Mouse (Mus musculus): ENCODE results near the gene Hnrnpul1. TPM values are rescaled to one million over a fixed set of nuclear protein-coding genes. Genes with fewer than 3 reads are reported as not detected.

Gene Hnrnpul1
- total RNA-seq, 2 experiments from 2014 or later, result 98.4 to 105 TPM

DNA sequence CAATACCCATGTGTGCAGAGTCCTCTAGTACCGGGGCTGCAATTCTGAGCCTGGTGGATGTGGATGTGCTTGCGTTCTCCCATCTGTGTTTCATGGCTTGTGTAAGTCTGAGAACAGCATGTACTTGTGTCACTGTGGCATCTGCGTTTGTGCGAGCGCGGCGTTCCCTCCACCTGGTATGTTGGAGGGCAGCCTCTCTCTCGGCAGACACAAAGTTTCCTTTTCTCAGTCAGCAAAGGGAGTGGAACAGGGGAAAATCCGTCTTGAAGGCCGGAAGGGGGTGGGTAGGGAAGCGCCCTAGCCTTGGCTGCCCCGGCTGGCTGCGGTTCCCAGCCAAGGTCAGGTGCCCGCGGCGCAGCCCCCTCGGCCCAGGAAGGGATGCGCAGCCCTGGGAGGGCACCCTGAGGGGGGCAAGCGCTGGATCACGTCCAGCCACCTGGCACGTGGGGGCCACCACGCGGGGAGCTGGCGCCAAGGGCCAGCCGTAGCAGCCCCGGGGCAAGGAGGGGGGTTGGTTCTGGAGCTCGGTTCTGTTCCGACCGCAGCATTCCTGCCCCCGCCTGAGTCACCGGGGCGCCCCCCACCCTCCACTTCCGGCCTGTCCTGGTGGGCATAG is 26.9 kb upstream of the Hnrnpul1 start:
- intact Hi-C loops (cut with DNase I), result no loop called here
- peak; percentile 47 to 49 for DNase-seq (ENCODE audit: low spot score in 2 of 2)

- DNase-seq (ENCODE audit: low spot score in 2 of 2), result no peak
- intact Hi-C loops (cut with DNase I), result no loop called here
These were observed 26.2 kb upstream of the Hnrnpul1 start for GRCm38 (mm10) chr7:25780753-25781152.

DNA sequence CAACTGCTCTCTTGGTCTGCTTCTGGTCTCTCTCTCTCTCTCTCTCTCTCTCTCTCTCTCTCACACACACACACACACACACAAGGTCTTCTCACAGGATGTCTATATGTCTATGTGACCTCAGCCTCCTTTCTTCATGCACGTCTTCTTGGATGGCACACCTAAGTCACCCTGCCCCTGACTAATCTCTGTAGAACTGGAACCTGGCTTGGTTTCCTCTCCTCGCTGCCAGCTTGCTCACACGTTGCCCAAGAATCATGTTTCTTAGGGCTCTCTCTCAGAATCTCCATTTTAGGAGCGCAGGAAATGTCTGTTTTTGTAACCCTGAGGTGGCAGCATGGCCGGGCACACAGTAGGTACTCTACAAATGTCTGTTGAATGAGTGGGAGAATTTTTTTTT is 25.5 kb upstream of the Hnrnpul1 start:
- DNase-seq (ENCODE audit: low spot score in 2 of 2), result no peak
- intact Hi-C loops (cut with DNase I), result no loop called here

DNA sequence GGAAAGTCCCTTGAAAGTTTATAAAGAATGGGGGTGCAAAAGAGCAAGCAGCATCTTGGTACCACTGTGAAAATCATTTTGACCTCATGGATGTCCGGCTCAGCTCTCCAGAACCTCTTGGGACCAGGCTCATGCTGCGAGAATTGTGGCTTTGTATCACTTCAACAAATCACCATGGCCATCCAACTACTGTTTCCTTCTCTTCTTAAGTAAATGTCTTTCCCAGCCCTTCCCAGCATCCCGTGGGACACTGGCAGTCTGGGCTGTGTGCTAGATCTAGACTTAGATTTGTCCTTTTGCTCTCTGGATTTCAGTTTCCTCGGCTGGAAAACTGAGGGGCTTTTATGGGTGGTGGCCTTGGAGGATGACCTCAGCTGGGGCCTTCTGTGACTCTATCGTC is 13.7 kb upstream of the Hnrnpul1 start:
- no peak for DNase-seq (ENCODE audit: low spot score in 2 of 2)
- intact Hi-C loops (cut with DNase I), result no loop called here

- intact Hi-C loops (cut with DNase I), result no loop called here
- DNase-seq (ENCODE audit: low spot score in 2 of 2), result no peak
These were observed 11.6 kb upstream of the Hnrnpul1 start for GRCm38 (mm10) chr7:25766108-25766507.

DNA sequence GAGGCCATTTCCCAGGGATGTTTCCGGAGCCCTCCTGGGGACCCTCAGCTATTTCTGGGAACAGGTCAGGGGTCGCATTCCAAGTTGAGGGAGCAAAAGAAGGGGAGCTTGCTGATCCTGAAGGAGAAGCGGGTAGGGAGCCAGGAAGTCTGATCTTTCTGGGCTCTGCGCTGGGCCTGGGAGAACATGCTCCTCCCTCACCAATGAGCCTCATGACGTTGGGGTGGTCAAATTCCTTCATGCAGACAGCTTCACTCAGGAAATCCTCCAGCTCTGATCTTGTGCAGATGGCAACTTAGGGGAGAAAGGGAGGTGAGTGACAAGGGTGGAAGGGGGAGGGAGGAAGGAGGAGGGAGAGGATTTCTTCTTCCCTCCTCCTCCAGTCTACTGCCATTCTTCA is 9.7 kb upstream of the Hnrnpul1 start:
- no peak for DNase-seq (ENCODE audit: low spot score in 2 of 2)
- intact Hi-C loops (cut with DNase I), result no loop called here

- intact Hi-C loops (cut with DNase I), result no loop called here
- no peak for DNase-seq (ENCODE audit: low spot score in 2 of 2)
These were observed 9.1 kb upstream of the Hnrnpul1 start for GRCm38 (mm10) chr7:25763678-25764077.

GRCm38 (mm10) chr7:25761354-25761753 is 6.8 kb upstream of the Hnrnpul1 start:
- intact Hi-C loops (cut with DNase I), result no loop called here
- no peak for DNase-seq (ENCODE audit: low spot score in 2 of 2)

DNA sequence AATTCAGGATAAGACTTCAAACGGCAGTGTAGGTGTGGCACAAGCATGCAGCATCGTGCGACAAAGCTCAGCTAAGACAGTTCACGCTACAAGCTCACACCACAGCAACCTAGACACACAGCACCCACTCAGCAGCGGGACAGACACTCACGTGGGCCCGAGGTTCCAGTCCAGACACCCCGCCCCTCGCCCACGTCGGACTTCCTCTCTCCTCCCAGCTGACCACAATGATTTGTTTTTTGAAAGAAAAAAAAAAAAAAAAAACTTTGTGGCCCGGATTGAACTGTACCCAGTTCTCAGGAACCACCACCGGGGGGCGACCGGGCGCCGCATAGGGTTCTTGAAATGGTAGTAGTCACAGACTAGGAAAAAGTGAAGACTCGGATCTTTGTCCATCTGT is 1.5 kb upstream of the Hnrnpul1 start:
- peak; percentile 84 to 90 for DNase-seq (ENCODE audit: low spot score in 2 of 2)
- intact Hi-C loops (cut with DNase I), result loop anchor here (1.0 kb wide), 2 partner anchors 49 to 92 kb away; no protein-coding TSS in a partner anchor

DNA sequence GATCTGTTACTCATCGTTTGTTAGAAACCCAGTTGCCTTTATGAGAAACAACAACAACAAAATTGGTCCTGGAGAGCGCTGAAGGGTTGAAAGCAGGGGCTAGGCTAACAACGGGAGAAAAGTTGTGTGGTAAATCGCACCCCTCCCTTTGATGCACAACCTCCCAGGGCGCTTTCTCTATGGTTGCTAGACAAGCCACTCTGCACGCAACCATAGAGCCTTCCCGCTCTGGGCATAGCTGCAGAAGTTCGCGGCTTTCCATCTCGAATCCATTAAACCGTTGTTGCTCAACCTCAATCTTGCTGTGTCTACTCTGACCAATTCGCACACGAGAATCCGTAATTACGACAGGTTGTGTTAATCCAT is 894 bp upstream of the Hnrnpul1 start:
- no peak for DNase-seq (ENCODE audit: low spot score in 2 of 2)
- intact Hi-C loops (cut with DNase I), result no loop called here

GRCm38 (mm10) chr7:25754439-25754737 is 169 bp downstream of the Hnrnpul1 start:
- intact Hi-C loops (cut with DNase I), result no loop called here

DNA sequence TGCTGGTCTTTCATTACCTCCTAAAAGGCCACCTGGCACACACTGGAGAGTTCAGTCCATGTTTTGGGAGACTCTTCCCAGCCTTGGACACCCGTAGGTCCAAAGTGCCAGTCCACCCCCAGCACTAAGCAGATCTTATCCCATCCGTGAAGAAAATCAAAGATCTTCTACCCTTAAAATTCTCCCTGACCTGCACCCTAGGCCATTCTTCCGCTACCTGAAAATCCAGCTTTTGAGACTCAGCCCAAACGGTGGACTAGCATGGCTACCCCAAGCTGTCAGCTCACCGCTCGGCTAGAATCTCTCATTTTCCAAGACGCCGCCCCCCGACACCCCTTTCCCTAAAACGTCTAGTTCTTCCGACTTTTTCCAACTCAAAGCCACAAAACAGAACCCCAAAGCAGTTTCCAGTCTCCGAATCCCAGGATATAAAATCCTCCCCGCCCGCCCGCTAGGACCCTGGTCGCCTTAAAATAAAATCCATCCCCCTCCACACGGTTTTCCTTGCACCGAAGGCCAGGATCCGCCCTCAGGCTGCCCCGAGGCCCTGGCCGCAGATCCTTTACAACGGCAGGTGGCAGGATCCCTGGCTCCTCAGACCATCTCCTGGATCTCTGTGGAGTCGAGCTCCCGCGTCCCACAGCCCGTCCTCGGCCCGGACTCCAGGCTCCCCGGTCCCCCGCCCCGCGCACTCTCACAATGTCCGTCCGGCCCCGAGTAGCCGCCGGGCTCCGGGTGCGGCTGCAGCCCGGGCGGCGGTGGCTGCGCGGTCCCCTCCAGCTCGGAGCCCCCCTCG is 716 bp downstream of the Hnrnpul1 start:
- no peak for DNase-seq (ENCODE audit: low spot score in 2 of 2)
- intact Hi-C loops (cut with DNase I), result no loop called here

More at GRCm38 (mm10) chr7:25754439-25754737, 169 bp downstream of the Hnrnpul1 start:
- DNase-seq (ENCODE audit: low spot score in 2 of 2), result no peak

DNA sequence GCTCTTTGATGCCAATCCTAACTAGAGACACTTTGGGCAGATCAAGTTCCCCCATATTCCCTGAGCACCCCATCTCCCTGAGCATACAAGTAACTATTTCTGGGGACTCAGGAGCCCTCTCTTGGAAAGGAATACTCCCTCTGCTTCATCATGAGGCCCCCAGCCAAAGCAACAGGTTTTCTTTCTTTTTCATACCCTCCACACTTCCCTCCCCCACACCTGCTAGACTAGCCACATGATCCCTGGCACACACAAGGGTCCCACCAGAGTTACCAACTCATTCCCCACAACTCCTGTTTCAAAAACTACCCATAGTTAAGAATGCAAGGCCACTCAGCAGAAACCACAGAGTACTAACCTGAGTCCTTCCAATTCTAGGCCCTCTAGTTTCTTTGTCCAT is 1.5 kb downstream of the Hnrnpul1 start:
- intact Hi-C loops (cut with DNase I), result no loop called here
- DNase-seq (ENCODE audit: low spot score in 2 of 2), result no peak

- DNase-seq (ENCODE audit: low spot score in 2 of 2), result no peak
- intact Hi-C loops (cut with DNase I), result no loop called here
These were observed 7.7 kb downstream of the Hnrnpul1 start for GRCm38 (mm10) chr7:25746844-25747243.

GRCm38 (mm10) chr7:25738277-25738676 is 16.3 kb downstream of the Hnrnpul1 start:
- DNase-seq (ENCODE audit: low spot score in 2 of 2), result no peak
- intact Hi-C loops (cut with DNase I), result no loop called here

GRCm38 (mm10) chr7:25736920-25737319 is 17.6 kb downstream of the Hnrnpul1 start:
- intact Hi-C loops (cut with DNase I), result no loop called here
- no peak for DNase-seq (ENCODE audit: low spot score in 2 of 2)

- intact Hi-C loops (cut with DNase I), result no loop called here
These were observed 19.6 kb downstream of the Hnrnpul1 start for GRCm38 (mm10) chr7:25734991-25735390.

DNA sequence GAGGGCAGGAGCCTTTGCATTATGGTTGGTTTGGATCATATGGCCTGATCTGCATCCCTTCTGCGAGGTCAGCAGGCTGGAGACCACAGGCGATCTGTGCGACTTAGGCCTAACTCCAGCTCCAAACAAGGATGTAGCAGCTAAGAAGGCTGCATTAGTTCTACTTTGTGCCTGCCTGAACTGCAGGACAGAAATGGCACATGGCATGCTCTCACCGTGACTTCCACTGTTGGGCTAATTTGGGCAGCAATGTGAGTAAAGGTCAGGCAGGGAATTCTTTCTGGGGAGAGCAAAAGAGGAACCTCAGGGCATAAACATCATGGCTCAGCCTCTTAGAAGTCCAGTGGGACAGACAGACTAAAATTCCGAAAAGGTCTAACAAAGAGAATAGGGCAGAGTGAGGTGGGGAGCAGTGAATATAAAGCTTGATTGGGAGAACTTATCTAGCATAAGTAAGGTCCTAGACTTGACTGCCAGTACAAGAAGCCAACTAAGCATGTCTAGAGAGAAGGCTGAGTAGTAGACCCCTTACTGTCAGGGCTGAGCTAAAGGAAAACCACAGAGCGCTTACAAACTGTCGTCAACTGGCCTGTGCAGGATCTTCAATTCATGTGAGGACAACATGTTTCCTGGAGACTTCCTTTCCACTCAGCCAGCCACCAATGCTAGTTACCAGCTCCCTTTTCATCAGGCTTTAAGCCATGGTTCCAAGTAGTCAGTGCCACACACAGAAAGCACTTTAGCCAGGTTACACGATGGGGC is 23.1 kb downstream of the Hnrnpul1 start:
- DNase-seq (ENCODE audit: low spot score in 2 of 2), result no peak

More at GRCm38 (mm10) chr7:25734991-25735390, 19.6 kb downstream of the Hnrnpul1 start:
- no peak for DNase-seq (ENCODE audit: low spot score in 2 of 2)

DNA sequence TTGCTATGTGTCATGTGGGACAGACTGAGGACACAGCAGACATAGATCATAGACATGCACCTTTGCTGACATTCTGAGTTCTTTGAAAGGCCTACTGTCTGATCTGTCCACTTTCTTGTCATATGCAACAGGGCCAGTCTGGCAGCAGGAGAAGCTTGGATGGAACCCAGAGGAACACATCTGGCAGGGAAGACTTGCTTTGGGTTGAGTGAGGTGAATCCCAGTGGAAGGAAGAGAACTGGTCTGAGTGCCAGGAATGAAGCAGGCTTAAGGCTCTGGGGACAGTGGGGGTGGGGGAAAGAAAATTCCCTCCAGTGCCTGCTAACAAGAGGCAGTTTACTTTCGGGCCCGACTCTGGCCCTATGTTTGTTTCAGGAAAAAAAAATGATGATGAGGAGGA is 24.7 kb downstream of the Hnrnpul1 start:
- DNase-seq (ENCODE audit: low spot score in 2 of 2), result no peak
- intact Hi-C loops (cut with DNase I), result loop anchor here (2.0 kb wide), 1 partner anchor 13 kb away; no protein-coding TSS in a partner anchor

More for the DNA sequence above, 23.1 kb downstream of the Hnrnpul1 start:
- intact Hi-C loops (cut with DNase I), result no loop called here

DNA sequence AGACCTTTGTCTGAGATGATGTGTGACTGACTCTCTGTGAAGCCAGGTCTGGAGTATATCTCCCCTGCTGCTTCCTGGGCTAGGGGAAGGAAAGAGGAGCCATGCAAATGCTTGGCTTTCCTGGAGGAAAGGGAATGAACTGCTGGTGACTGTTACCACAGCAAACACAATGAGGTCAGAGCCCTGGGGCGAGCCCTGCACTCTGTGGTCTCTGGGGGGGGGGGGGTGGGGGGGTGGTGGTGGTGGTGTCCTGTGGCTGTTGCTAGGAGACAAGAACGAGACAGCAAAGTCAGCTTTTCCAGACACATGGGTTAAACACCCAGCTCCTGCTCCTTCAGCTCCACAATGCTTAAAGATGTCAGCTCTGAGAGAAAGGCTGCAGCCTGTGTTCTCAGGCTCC is 25.2 kb downstream of the Hnrnpul1 start:
- no peak for DNase-seq (ENCODE audit: low spot score in 2 of 2)
- intact Hi-C loops (cut with DNase I), result loop anchor here (2.0 kb wide), 1 partner anchor 13 kb away; no protein-coding TSS in a partner anchor
